Mouse (Mus musculus): ENCODE results near the gene Wls. TPM values are rescaled to one million over a fixed set of nuclear protein-coding genes. Genes with fewer than 3 reads are reported as not detected.

Wls gene
- polyA plus RNA-seq (2016; fragmentation: Nextera tagmentation; extraction: Ambion mirVana), result 148 and 164 TPM in 2 replicates

GRCm38 (mm10) chr3:159839481-159839880, at the start of gene Wls:
Wls (plus strand) TSS chr3:159839672.
- H3K27me3 ChIP-seq, result no peaks in the 10 kb centered on the region
- H3K27ac ChIP-seq, result peak within 1 kb of the TSS; percentile 94
- H3K4me3 ChIP-seq, result peak within 1 kb of the TSS; percentile 71
- peak within 1 kb of the TSS; percentile 83 for H3K4me2 ChIP-seq (replicated peaks)
- no peaks in the 10 kb centered on the region for H3K36me3 ChIP-seq
- peaks cover 11% of the 10 kb centered on the region; the same call in 1 of the 2 replicates for H3K4me1 ChIP-seq
- no peaks in the 10 kb centered on the region for H3K9me3 ChIP-seq
- ATAC-seq (ENCODE audit: insufficient number of reproducible peaks, insufficient read depth, low FRiP score, low TSS enrichment), result peak; percentile 91
- WGBS, result 1% methylated on average over 21 of the region's 21 CpGs
- H3K9ac ChIP-seq, result peak within 1 kb of the TSS; percentile 80

GRCm38 (mm10) chr3:159789781-159790180, 49.7 kb upstream of the Wls start:
- Histone ChIP-seq H3K36me3 (no peaks in the 10 kb centered on the region), H3K27me3 (no peaks in the 10 kb centered on the region), H3K4me3 (no peak overlapping the region), H3K9me3 (no peaks in the 10 kb centered on the region), H3K4me1 (no peaks in the 10 kb centered on the region), H3K4me2 (replicated peaks) (no peak overlapping the region), H3K9ac (no peak overlapping the region), H3K27ac (no peak overlapping the region)
- no peak for ATAC-seq (ENCODE audit: insufficient number of reproducible peaks, insufficient read depth, low FRiP score, low TSS enrichment)
- WGBS, result 27% methylated on average over 2 of the region's 2 CpGs

DNA sequence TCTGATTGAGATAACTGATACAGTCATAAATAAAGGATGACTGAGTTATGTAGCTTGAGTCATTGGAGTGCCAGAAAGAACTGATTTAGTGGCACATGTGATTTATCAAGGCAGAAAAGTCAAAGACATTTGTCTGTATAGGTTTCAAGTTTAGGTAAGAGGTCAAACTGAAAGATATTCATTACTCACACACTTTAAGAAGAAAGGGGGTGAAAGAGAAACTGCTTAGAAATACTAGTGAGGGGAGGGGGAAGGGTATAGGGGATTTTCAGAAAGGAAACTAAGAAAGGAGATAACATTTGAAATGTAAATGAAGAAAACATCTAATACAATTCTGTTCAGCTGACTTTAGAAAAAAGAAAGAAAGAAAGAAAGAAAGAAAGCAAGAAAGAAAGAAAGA, 7.9 kb upstream of the Wls start:
- no peak overlapping the region for H3K4me2 ChIP-seq (replicated peaks)
- H3K4me1 ChIP-seq, result no peaks in the 10 kb centered on the region
- H3K36me3 ChIP-seq, result no peaks in the 10 kb centered on the region
- no peak overlapping the region for H3K4me3 ChIP-seq
- no peaks in the 10 kb centered on the region for H3K9me3 ChIP-seq
- H3K27me3 ChIP-seq, result no peaks in the 10 kb centered on the region
- no peak overlapping the region for H3K27ac ChIP-seq
- no peak overlapping the region for H3K9ac ChIP-seq
- ATAC-seq (ENCODE audit: insufficient number of reproducible peaks, insufficient read depth, low FRiP score, low TSS enrichment), result no peak

- peaks cover 11% of the 10 kb centered on the region; the same call in 1 of the 2 replicates for H3K4me1 ChIP-seq
- H3K4me3 ChIP-seq, result peak overlapping the region; percentile 71
- WGBS, result 0% methylated on average over 27 of the region's 27 CpGs
- no peaks in the 10 kb centered on the region for H3K27me3 ChIP-seq
- H3K36me3 ChIP-seq, result no peaks in the 10 kb centered on the region
- H3K9me3 ChIP-seq, result no peaks in the 10 kb centered on the region
- ATAC-seq (ENCODE audit: insufficient number of reproducible peaks, insufficient read depth, low FRiP score, low TSS enrichment), result peak; percentile 82
- peak overlapping the region; percentile 83 for H3K4me2 ChIP-seq (replicated peaks)
- H3K9ac ChIP-seq, result peak overlapping the region; percentile 80
- H3K27ac ChIP-seq, result peak overlapping the region; percentile 94
Observed at GRCm38 (mm10) chr3:159840002-159840816, 737 bp downstream of the Wls start.

- H3K27ac ChIP-seq, result peak overlapping the region; percentile 74
- no peaks in the 10 kb centered on the region for H3K36me3 ChIP-seq
- peak overlapping the region; percentile 80 for H3K9ac ChIP-seq
- ATAC-seq (ENCODE audit: insufficient number of reproducible peaks, insufficient read depth, low FRiP score, low TSS enrichment), result no peak
- no peaks in the 10 kb centered on the region for H3K27me3 ChIP-seq
- H3K4me1 ChIP-seq, result peaks cover 11% of the 10 kb centered on the region; the same call in 1 of the 2 replicates
- 0% methylated on average over 11 of the region's 12 CpGs for WGBS
- peak overlapping the region; percentile 83 for H3K4me2 ChIP-seq (replicated peaks)
- H3K4me3 ChIP-seq, result peak overlapping the region; percentile 71
- H3K9me3 ChIP-seq, result no peaks in the 10 kb centered on the region
Observed at GRCm38 (mm10) chr3:159840817-159841390, 1.4 kb downstream of the Wls start.

GRCm38 (mm10) chr3:159841458-159841857, 2.0 kb downstream of the Wls start:
- ATAC-seq (ENCODE audit: insufficient number of reproducible peaks, insufficient read depth, low FRiP score, low TSS enrichment), result no peak
- WGBS, result 12% methylated on average over 3 of the region's 3 CpGs
- H3K9me3 ChIP-seq, result no peaks in the 10 kb centered on the region

GRCm38 (mm10) chr3:159843135-159843534, 3.7 kb downstream of the Wls start:
- peaks cover 16% of the 10 kb centered on the region; the same call in 1 of the 2 replicates for H3K4me1 ChIP-seq
- no peak overlapping the region for H3K9ac ChIP-seq
- H3K9me3 ChIP-seq, result no peaks in the 10 kb centered on the region
- no peak for ATAC-seq (ENCODE audit: insufficient number of reproducible peaks, insufficient read depth, low FRiP score, low TSS enrichment)
- H3K36me3 ChIP-seq, result no peaks in the 10 kb centered on the region
- no peak overlapping the region for H3K27ac ChIP-seq
- no peak overlapping the region for H3K4me3 ChIP-seq
- no peak overlapping the region for H3K4me2 ChIP-seq (replicated peaks)
- no peaks in the 10 kb centered on the region for H3K27me3 ChIP-seq
- WGBS, result 72% methylated on average over 4 of the region's 4 CpGs

More at GRCm38 (mm10) chr3:159841458-159841857, 2.0 kb downstream of the Wls start:
- H3K9ac ChIP-seq, result peak overlapping the region; percentile 80
- H3K4me3 ChIP-seq, result peak overlapping the region; percentile 71
- no peaks in the 10 kb centered on the region for H3K36me3 ChIP-seq
- no peaks in the 10 kb centered on the region for H3K27me3 ChIP-seq
- H3K4me1 ChIP-seq, result peaks cover 11% of the 10 kb centered on the region; the same call in 1 of the 2 replicates
- peak overlapping the region; percentile 74 for H3K27ac ChIP-seq
- H3K4me2 ChIP-seq (replicated peaks), result peak overlapping the region; percentile 83

DNA sequence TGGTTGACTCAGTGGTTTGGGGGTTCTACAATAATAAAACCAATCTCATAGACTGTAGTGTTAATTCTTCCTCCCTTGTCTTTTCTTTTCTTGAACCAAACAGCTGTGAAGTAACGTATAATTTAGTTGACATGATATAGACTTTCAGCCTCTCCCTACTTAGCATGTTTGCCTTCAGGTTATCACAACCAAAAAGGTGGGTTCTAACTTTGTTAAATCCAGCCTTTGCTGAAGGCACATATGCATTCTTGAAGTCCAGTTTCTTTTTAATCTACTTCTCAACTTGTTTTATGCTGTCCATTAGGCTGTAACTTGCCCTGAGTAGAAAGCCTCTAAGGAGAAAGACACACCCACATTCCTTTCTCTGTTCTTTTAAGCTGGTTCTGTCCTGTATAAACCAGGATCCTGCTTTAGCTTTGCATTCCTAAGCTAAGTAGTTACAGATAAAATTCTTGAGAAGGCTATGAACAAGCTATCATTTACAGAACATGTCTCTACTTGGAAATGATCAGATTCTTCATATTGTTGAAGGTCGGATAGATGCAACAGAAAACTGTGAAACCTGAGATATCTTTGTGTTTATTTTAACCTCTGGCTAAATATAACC, 8.0 kb downstream of the Wls start:
- ATAC-seq (ENCODE audit: insufficient number of reproducible peaks, insufficient read depth, low FRiP score, low TSS enrichment), result peak; percentile 87
- no peak overlapping the region for H3K4me2 ChIP-seq (replicated peaks)
- WGBS, result 29% methylated on average over 2 of the region's 2 CpGs
- no peaks in the 10 kb centered on the region for H3K27me3 ChIP-seq
- peaks cover 5% of the 10 kb centered on the region; the same call in 1 of the 2 replicates for H3K4me1 ChIP-seq
- H3K36me3 ChIP-seq, result no peaks in the 10 kb centered on the region
- no peak overlapping the region for H3K27ac ChIP-seq
- no peak overlapping the region for H3K4me3 ChIP-seq
- H3K9me3 ChIP-seq, result no peaks in the 10 kb centered on the region
- H3K9ac ChIP-seq, result no peak overlapping the region

GRCm38 (mm10) chr3:159848156-159848555, 8.7 kb downstream of the Wls start:
- Histone ChIP-seq H3K27me3 (no peaks in the 10 kb centered on the region), H3K4me2 (replicated peaks) (no peak overlapping the region), H3K27ac (no peak overlapping the region), H3K4me1 (peaks cover 5% of the 10 kb centered on the region; the same call in 1 of the 2 replicates), H3K9me3 (no peaks in the 10 kb centered on the region), H3K36me3 (no peaks in the 10 kb centered on the region), H3K4me3 (no peak overlapping the region), H3K9ac (no peak overlapping the region)
- ATAC-seq (ENCODE audit: insufficient number of reproducible peaks, insufficient read depth, low FRiP score, low TSS enrichment), result no peak

DNA sequence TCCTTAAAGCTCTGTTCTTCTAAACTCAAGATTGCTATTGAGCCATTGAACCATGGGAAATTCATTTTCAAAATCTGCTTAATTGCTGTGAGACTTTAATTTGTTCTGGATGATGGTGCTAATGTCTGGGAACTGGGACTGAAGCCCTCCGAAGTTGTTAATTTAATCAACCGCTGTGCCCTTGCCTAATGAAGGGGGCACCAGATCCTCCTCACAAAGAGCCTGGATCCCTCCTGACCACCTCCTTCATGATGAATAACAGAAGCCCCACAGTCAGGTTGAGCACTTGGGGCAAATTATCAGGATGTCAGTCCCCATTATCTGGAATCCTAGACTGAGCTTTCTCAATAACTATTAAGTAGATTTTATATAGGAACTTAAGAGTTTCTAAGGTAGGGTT, 12.0 kb downstream of the Wls start:
- WGBS, result 48% methylated on average over 2 of the region's 2 CpGs
- peaks cover 5% of the 10 kb centered on the region; the same call in 1 of the 2 replicates for H3K4me1 ChIP-seq
- H3K27me3 ChIP-seq, result no peaks in the 10 kb centered on the region
- no peak overlapping the region for H3K4me2 ChIP-seq (replicated peaks)
- H3K4me3 ChIP-seq, result no peak overlapping the region
- no peak overlapping the region for H3K27ac ChIP-seq
- H3K9ac ChIP-seq, result no peak overlapping the region
- no peaks in the 10 kb centered on the region for H3K36me3 ChIP-seq
- H3K9me3 ChIP-seq, result no peaks in the 10 kb centered on the region
- no peak for ATAC-seq (ENCODE audit: insufficient number of reproducible peaks, insufficient read depth, low FRiP score, low TSS enrichment)

GRCm38 (mm10) chr3:159851980-159852379, 12.5 kb downstream of the Wls start:
- H3K27ac ChIP-seq, result no peak overlapping the region
- no peaks in the 10 kb centered on the region for H3K36me3 ChIP-seq
- peaks cover 5% of the 10 kb centered on the region; the same call in 1 of the 2 replicates for H3K4me1 ChIP-seq
- no peak overlapping the region for H3K9ac ChIP-seq
- ATAC-seq (ENCODE audit: insufficient number of reproducible peaks, insufficient read depth, low FRiP score, low TSS enrichment), result peak; percentile 80; the same call in 1 of the 2 replicates
- no peaks in the 10 kb centered on the region for H3K9me3 ChIP-seq
- H3K4me2 ChIP-seq (replicated peaks), result no peak overlapping the region
- no peak overlapping the region for H3K4me3 ChIP-seq
- 65% methylated on average over 2 of the region's 2 CpGs for whole genome bisulfite sequencing
- H3K27me3 ChIP-seq, result no peaks in the 10 kb centered on the region

Measured in embryonic facial prominence, embryonic 12.5 days (tissue).